Mouse (Mus musculus): ENCODE results near the gene Zfp672. TPM values are rescaled to one million over a fixed set of nuclear protein-coding genes. Genes with fewer than 3 reads are reported as not detected.

Zfp672 gene
- 30.0 and 30.5 TPM in 2 replicates for polyA plus RNA-seq (2021; fragmentation: Nextera tagmentation)
- long read RNA-seq, experiment 1, transcript Zfp672-202 (3 exons, 2,765 nt) = major isoform, 7 of 41 reads
- long read RNA-seq, experiment 1, partial matches to known transcripts = 1 of 41 reads
- long read RNA-seq, experiment 1, other reads (novel, unspliced or antisense) = 24 of 41 reads
- long read RNA-seq, experiment 2, transcript Zfp672-201 (4 exons, 2,862 nt) = major isoform, 19 of 112 reads
- long read RNA-seq, experiment 2, transcript Zfp672-209 (3 exons, 697 nt) = minor isoform, 12 of 112 reads
- long read RNA-seq, experiment 2, transcript Zfp672-202 (3 exons, 2,765 nt) = minor isoform, 10 of 112 reads
- long read RNA-seq, experiment 2, transcript Zfp672-203 (1 exons, 2,619 nt) = minor isoform, 8 of 112 reads
- long read RNA-seq, experiment 2, partial matches to known transcripts = 6 of 112 reads
- long read RNA-seq, experiment 2, other reads (novel, unspliced or antisense) = 57 of 112 reads

DNA sequence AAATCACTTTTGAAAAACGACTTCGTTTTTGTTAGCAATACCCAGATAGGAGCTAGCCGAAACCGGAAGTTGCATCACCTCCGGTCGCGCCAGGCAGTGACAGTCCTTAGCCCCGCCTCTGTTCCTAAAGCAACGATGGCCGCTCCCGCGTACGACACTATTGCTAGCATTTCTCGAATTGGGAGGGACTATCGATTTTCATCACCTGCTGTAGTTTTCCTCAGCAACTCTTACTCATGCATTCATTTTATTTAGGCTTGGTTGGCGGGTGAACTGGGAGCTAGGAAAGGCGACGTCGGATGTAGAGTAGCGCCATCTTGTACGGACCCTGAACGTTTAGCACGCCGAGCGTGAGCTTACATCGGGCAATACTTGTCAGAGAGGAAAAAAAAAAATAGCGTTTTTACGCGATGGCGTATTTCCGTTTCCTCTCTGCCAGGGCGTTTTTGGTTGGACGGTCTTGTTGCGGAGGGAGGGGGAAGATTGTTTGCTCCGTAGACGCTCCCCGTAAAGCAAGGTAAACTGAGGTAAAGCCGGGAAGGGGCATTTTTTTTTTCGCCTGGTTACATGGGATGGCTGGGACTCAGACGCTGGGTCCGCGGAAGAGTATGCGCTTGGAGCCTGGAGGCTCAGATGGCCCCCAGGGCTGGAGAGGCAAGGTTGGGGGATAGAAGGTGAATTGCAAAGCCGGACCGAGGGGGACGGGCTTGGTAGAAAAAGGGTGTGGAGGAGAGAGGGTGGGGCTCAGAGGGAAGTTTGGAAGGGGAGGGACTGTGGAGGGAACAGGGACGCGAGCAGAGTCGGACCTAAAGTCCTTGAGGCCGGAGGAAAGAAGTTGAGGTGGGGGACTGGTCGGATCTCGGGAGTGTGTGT lies at the start of gene Zfp672, which contains the start of gene Sh3bp5l:
Gene Zfp672, minus strand, starts transcription at position 64 of the 873 bp plus-strand sequence.
Gene Sh3bp5l, plus strand, starts transcription at position 449 of the 873 bp plus-strand sequence.

DNA sequence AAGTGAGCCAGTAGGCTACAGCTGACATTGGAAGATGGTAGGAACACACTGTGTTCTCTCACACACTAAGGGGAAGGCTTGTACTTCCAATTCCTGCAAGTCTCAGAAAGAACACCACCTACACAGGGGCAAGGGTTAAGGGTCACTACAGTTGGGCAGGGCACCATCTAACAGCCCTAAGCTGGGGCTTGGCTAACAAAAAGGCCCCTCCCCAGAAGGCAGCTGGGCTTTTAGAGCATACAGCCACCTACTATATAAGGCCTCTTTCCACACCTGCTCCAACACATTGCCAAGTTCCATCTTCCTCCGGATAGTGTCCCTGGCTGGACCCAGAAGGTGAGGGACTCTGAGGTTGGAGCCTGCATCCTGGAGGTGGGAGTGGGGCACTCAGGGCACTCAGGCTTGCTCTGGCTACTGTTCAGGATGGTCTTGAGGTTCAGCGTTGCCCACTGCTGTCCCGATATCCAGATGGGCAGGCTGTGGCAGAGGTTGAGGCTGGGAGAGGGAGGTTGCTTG lies 48.7 kb upstream of the Zfp672 start, which contains the start of gene Lypd8:
Gene Lypd8, plus strand, starts transcription at position 281 of the 516 bp plus-strand sequence.

GRCm38 (mm10) chr11:58306860-58307308 lies 23.3 kb downstream of the Zfp672 start, which contains the start of gene Zfp692:
Zfp692 (plus strand) TSS chr11:58307069.

GRCm38 (mm10) chr11:58274572-58274971 lies 55.6 kb downstream of the Zfp672 start, which contains the start of gene 4930438A08Rik:
4930438A08Rik (plus strand) TSS chr11:58274799.

Other genes starting within 250 kb of the Zfp672 start
- not detected in 2 replicates for gene Gm12248, start 237.2 kb downstream of the Zfp672 start, polyA plus RNA-seq (2021; fragmentation: Nextera tagmentation)
- 59.2 and 66.7 TPM in 2 replicates for gene Cnot8, start 226.2 kb downstream of the Zfp672 start, polyA plus RNA-seq (2021; fragmentation: Nextera tagmentation)
- 3.5 and 3.7 TPM in 2 replicates for gene Gemin5, start 161.8 kb downstream of the Zfp672 start, polyA plus RNA-seq (2021; fragmentation: Nextera tagmentation)
- gene Mrpl22, start 158.7 kb downstream of the Zfp672 start, polyA plus RNA-seq (2021; fragmentation: Nextera tagmentation) = 97.5 and 107 TPM in 2 replicates
- gene Igtp, start 130.8 kb downstream of the Zfp672 start, polyA plus RNA-seq (2021; fragmentation: Nextera tagmentation) = 4.5 and 6.0 TPM in 2 replicates
- gene Irgm2, start 130.7 kb downstream of the Zfp672 start, polyA plus RNA-seq (2021; fragmentation: Nextera tagmentation) = 1.7 and 1.8 TPM in 2 replicates
- not detected in 2 replicates for gene 4930438A08Rik, start 55.5 kb downstream of the Zfp672 start, polyA plus RNA-seq (2021; fragmentation: Nextera tagmentation)
- 4.4 and 6.1 TPM in 2 replicates for gene Zfp692, start 23.3 kb downstream of the Zfp672 start, polyA plus RNA-seq (2021; fragmentation: Nextera tagmentation)
- 15.5 and 17.7 TPM in 2 replicates for gene Sh3bp5l, start 385 bp upstream of the Zfp672 start, polyA plus RNA-seq (2021; fragmentation: Nextera tagmentation)
- gene Lypd8, start 48.7 kb upstream of the Zfp672 start, polyA plus RNA-seq (2021; fragmentation: Nextera tagmentation) = 0.18 TPM in 1 of 2 replicates, not detected in the other
- not detected in 2 replicates for gene 1810065E05Rik, start 90.8 kb upstream of the Zfp672 start, polyA plus RNA-seq (2021; fragmentation: Nextera tagmentation)
- gene Gm12253, start 102.2 kb upstream of the Zfp672 start, polyA plus RNA-seq (2021; fragmentation: Nextera tagmentation) = not detected in 2 replicates
- gene Lypd9, start 122.6 kb upstream of the Zfp672 start, polyA plus RNA-seq (2021; fragmentation: Nextera tagmentation) = not detected in 2 replicates
- gene Olfr30, start 131.9 kb upstream of the Zfp672 start, polyA plus RNA-seq (2021; fragmentation: Nextera tagmentation) = not detected in 2 replicates
- not detected in 2 replicates for gene Olfr332, start 162.2 kb upstream of the Zfp672 start, polyA plus RNA-seq (2021; fragmentation: Nextera tagmentation)
- gene Olfr331, start 172.2 kb upstream of the Zfp672 start, polyA plus RNA-seq (2021; fragmentation: Nextera tagmentation) = not detected in 2 replicates
- gene Olfr330, start 204.5 kb upstream of the Zfp672 start, polyA plus RNA-seq (2021; fragmentation: Nextera tagmentation) = not detected in 2 replicates
- not detected in 2 replicates for gene Olfr329-ps, start 216.1 kb upstream of the Zfp672 start, polyA plus RNA-seq (2021; fragmentation: Nextera tagmentation)
- gene Olfr328, start 225.3 kb upstream of the Zfp672 start, polyA plus RNA-seq (2021; fragmentation: Nextera tagmentation) = not detected in 2 replicates
- not detected in 2 replicates for gene Olfr224, start 240.2 kb upstream of the Zfp672 start, polyA plus RNA-seq (2021; fragmentation: Nextera tagmentation)
- not detected in 2 replicates for gene Olfr325, start 247.4 kb upstream of the Zfp672 start, polyA plus RNA-seq (2021; fragmentation: Nextera tagmentation)